Mouse (Mus musculus) kidney, embryonic 14.5 days (tissue): ENCODE measurements at regions not wholly inside any gene's neighbourhood (a gene's known extent, or its start where the extent isn't known, plus 50 kb on each side); places are given as distances from the start of the nearest gene placed in this dataset.

Experiments
- ATAC-seq: fragments of 200-750 bp; cut with Nextera tagmentation; 2 replicates; pipeline ENCODE4 v1.8.0; 2017; ENCODE audit warnings: moderate number of reproducible peaks, mild to moderate bottlenecking, moderate TSS enrichment, moderate library complexity; ENCODE audit not compliant: low FRiP score, low TSS enrichment
- H3K27ac ChIP-seq: fragments of 300-500 bp; sonication (generic); 2 replicates; pipeline ENCODE4 v1.5.1; 2014; ENCODE audit warnings: low read depth, mild to moderate bottlenecking, low read length, moderate library complexity, mixed read lengths
- H3K27me3 ChIP-seq: fragments of 300-500 bp; sonication (generic); 2 replicates; pipeline ENCODE4 v1.6.1; 2014; ENCODE audit warnings: mild to moderate bottlenecking, low read length; ENCODE audit not compliant: control insufficient read depth, insufficient read depth
- H3K36me3 ChIP-seq: fragments of 300-500 bp; sonication (generic); 2 replicates; pipeline ENCODE4 v1.6.1; 2014; ENCODE audit warnings: low read length, mixed read lengths; ENCODE audit not compliant: control insufficient read depth, insufficient read depth
- H3K4me1 ChIP-seq: fragments of 300-500 bp; sonication (generic); 2 replicates; pipeline ENCODE4 v1.6.1; 2014; ENCODE audit warnings: low read length, mixed read lengths; ENCODE audit not compliant: control insufficient read depth, insufficient read depth
- H3K4me2 ChIP-seq: fragments of 300-500 bp; sonication (generic); replicated peaks from 2 replicates; pipeline ENCODE4 v1.6.1; 2014; ENCODE audit warnings: low read depth, mild to moderate bottlenecking, low read length
- H3K4me3 ChIP-seq: fragments of 300-500 bp; sonication (generic); 2 replicates; pipeline ENCODE4 v1.5.1; 2014; ENCODE audit warnings: mild to moderate bottlenecking, low read length
- H3K9ac ChIP-seq: fragments of 300-500 bp; sonication (generic); 2 replicates; pipeline ENCODE4 v1.6.1; 2014; ENCODE audit warnings: low read depth, mild to moderate bottlenecking, low read length, moderate library complexity
- H3K9me3 ChIP-seq: fragments of 300-500 bp; sonication (generic); 2 replicates; pipeline ENCODE4 v1.6.1; 2016; ENCODE audit warnings: low read length; ENCODE audit not compliant: control insufficient read depth
- WGBS: fragments of 180-500 bp; shearing (Covaris S2); extraction: QIAGEN DNeasy Blood & Tissue Kit; methylation state at CpG from one replicate; pipeline ENCODE4 v1.1.7; 2014; 5-methylcytosine and 5-hydroxymethylcytosine counted together

GRCm38 (mm10) chr2:30725601-30726489 is 77.6 kb downstream of the 1700001O22Rik start:
- peak; percentile 59 for ATAC-seq
- H3K27me3 ChIP-seq, result no peaks in the 10 kb centered on the region
- peaks cover 49% of the 10 kb centered on the region for H3K4me1 ChIP-seq
- peak overlapping the region; percentile 66 for H3K27ac ChIP-seq
- no peaks in the 10 kb centered on the region for H3K36me3 ChIP-seq
- no peaks in the 10 kb centered on the region for H3K9me3 ChIP-seq
- H3K4me2 ChIP-seq, result peak overlapping the region; percentile 51
- H3K4me3 ChIP-seq, result peak overlapping the region; percentile 30
- WGBS, result 9% methylated on average over 38 of the region's 38 CpGs
- H3K9ac ChIP-seq, result peak overlapping the region; percentile 61

- H3K4me1 ChIP-seq, result peaks cover 55% of the 10 kb centered on the region
- 39% methylated on average over 10 of the region's 10 CpGs for WGBS
- no peaks in the 10 kb centered on the region for H3K27me3 ChIP-seq
- H3K9ac ChIP-seq, result peak overlapping the region; percentile 61
- no peak; the same call in 1 of the 2 replicates for ATAC-seq
- peak overlapping the region; percentile 30 for H3K4me3 ChIP-seq
- H3K27ac ChIP-seq, result peak overlapping the region; percentile 66
- no peaks in the 10 kb centered on the region for H3K36me3 ChIP-seq
- H3K9me3 ChIP-seq, result no peaks in the 10 kb centered on the region
- peak overlapping the region; percentile 51 for H3K4me2 ChIP-seq
Observed at GRCm38 (mm10) chr2:30725186-30725585, 78.3 kb downstream of the 1700001O22Rik start.

DNA sequence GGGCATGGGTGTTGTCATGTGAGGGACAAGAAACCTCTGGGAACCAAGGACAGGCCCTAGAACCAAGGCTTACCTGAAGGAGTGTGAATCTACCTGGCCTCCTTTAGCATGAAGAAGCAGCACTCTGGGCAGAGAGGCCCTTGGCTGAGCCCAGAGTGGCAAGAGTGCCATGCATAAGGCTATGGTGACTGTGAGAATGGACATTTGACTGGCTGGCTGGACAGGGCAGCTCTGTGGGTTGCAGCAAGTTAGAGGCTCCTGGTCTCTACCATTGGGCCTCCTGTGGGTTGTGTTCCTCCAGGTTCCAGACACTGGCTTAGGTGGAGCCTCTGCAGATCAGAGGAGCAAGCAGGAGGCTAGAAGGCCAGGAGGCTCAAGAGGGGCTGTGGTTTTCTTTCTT is 78.9 kb downstream of the 1700001O22Rik start:
- Histone ChIP-seq H3K4me1 (peaks cover 62% of the 10 kb centered on the region), H3K27ac (peak overlapping the region; percentile 37; the same call in 1 of the 2 replicates), H3K36me3 (no peaks in the 10 kb centered on the region), H3K27me3 (no peaks in the 10 kb centered on the region), H3K9ac (no peak overlapping the region), H3K4me2 (no peak overlapping the region), H3K9me3 (no peaks in the 10 kb centered on the region), H3K4me3 (no peak overlapping the region)
- ATAC-seq, result no peak

DNA sequence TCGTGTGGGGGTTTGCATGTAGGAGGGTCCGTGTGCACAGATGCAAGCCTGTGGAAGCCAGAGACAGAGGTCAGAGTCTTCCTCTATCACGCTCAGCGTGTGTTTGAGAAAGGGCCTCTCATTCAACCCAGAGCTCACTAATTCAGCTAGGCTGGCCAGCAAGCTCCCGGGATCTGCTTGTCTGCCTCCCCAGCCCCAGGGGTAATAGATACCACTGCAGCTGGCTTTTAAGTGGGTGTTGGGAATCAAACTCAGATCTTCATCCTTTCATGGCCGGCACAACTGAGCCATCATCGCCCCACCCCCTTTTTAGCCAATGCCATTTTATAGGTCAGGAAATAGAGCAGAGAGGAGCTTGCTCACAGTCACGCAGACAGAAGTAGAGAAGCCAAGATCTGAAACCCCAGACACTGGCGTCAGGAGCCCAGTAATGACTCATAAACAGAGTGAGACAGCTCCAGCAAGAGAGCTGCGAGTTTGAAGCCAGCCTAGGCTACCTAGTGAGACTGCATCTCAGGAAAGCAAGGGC is 80.3 kb downstream of the 1700001O22Rik start:
- Histone ChIP-seq H3K4me3 (no peak overlapping the region), H3K9me3 (no peaks in the 10 kb centered on the region), H3K4me1 (peaks cover 71% of the 10 kb centered on the region), H3K27ac (peak overlapping the region; percentile 85), H3K27me3 (no peaks in the 10 kb centered on the region), H3K4me2 (no peak overlapping the region), H3K9ac (peak overlapping the region; percentile 46; the same call in 1 of the 2 replicates), H3K36me3 (no peaks in the 10 kb centered on the region)
- 16% methylated on average over 10 of the region's 10 CpGs for WGBS
- no peak for ATAC-seq

GRCm38 (mm10) chr2:30722263-30723050 is 81.0 kb downstream of the 1700001O22Rik start:
- H3K27me3 ChIP-seq, result no peaks in the 10 kb centered on the region
- 40% methylated on average over 7 of the region's 7 CpGs for WGBS
- H3K9ac ChIP-seq, result peak overlapping the region; percentile 46; the same call in 1 of the 2 replicates
- no peak overlapping the region for H3K4me3 ChIP-seq
- H3K4me2 ChIP-seq, result no peak overlapping the region
- H3K36me3 ChIP-seq, result no peaks in the 10 kb centered on the region
- peaks cover 78% of the 10 kb centered on the region for H3K4me1 ChIP-seq
- no peaks in the 10 kb centered on the region for H3K9me3 ChIP-seq
- no peak for ATAC-seq
- H3K27ac ChIP-seq, result peak overlapping the region; percentile 85

GRCm38 (mm10) chr2:30721473-30722262 is 81.8 kb downstream of the 1700001O22Rik start:
- Histone ChIP-seq H3K4me1 (peaks cover 86% of the 10 kb centered on the region), H3K4me3 (no peak overlapping the region), H3K9me3 (no peaks in the 10 kb centered on the region), H3K27ac (peak overlapping the region; percentile 85), H3K4me2 (no peak overlapping the region), H3K27me3 (no peaks in the 10 kb centered on the region), H3K9ac (peak overlapping the region; percentile 46; the same call in 1 of the 2 replicates), H3K36me3 (no peaks in the 10 kb centered on the region)
- 23% methylated on average over 12 of the region's 12 CpGs for WGBS
- ATAC-seq, result no peak

GRCm38 (mm10) chr2:30721048-30721461 is 82.4 kb downstream of the 1700001O22Rik start:
- Histone ChIP-seq H3K27me3 (no peaks in the 10 kb centered on the region), H3K4me3 (no peak overlapping the region), H3K9ac (peak overlapping the region; percentile 74; the same call in 1 of the 2 replicates), H3K36me3 (no peaks in the 10 kb centered on the region), H3K27ac (peak overlapping the region; percentile 85; the same call in 1 of the 2 replicates), H3K4me1 (peaks cover 86% of the 10 kb centered on the region), H3K4me2 (no peak overlapping the region), H3K9me3 (no peaks in the 10 kb centered on the region)
- no peak for ATAC-seq
- 75% methylated on average over 5 of the region's 5 CpGs for WGBS

DNA sequence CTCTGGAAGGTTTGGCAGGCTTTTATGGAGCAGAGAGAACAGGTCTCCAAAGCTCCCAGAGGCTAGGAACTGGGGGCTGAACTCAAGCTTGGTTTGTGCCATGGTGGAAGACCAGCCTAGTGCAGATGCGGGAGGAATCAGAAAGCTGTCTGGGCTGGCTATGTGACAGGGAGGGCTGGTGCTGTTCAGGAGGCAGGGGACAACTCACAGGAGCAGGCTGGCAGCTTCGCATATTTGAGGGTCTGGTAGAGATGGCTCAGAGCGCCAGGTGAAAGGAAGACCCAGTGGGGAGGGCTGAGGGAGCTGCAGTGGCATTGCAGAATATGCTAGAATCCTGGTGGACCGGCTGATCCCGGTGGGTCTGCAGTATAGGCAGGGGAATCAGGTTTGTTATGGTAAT is 83.2 kb downstream of the 1700001O22Rik start:
- H3K4me2 ChIP-seq, result peak overlapping the region; percentile 56
- no peaks in the 10 kb centered on the region for H3K27me3 ChIP-seq
- peak overlapping the region; percentile 100 for H3K27ac ChIP-seq
- H3K36me3 ChIP-seq, result no peaks in the 10 kb centered on the region
- no peak for ATAC-seq
- 0 out of 2 replicates have a peak overlapping the region, but pooled peaks have one; percentile 3 for H3K4me3 ChIP-seq
- peaks cover 84% of the 10 kb centered on the region for H3K4me1 ChIP-seq
- peak overlapping the region; percentile 74 for H3K9ac ChIP-seq
- WGBS, result 47% methylated on average over 5 of the region's 5 CpGs
- H3K9me3 ChIP-seq, result no peaks in the 10 kb centered on the region
